In the genomic region with DNA sequence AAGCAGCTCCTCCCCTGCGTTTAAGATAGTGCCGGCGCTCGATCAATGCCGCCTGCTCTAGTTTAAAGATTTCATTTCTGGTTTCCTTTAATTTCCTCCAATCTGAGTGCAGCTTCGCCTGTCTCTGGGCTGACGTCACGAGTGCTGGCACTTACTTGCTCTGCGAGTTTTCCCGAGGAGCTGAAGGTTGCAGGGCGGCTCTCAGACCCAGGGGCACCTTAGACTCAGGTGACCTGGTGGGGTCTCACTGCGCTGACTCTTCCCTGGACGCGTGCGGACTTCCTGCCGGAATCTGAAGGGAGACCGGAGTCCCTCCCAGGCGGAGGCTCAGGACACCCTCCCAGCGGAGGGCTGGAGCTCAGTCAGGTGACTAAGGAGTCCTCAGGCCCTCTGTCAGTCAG, we compare ENCODE assay signal across 8 mouse cellular contexts. TPM values are rescaled to one million over a fixed set of nuclear protein-coding genes. Genes with fewer than 3 reads are reported as not detected.
DNase-seq lines count a peak whose midpoint lies in the region; ATAC-seq and TF ChIP-seq lines count a peak whose summit lies in the region.

No protein-coding gene starts in this region.

- H3K4me1 ChIP-seq in bone marrow macrophage, adult 2 months (ENCODE audit: control insufficient read depth, insufficient read depth, low read length) = peaks cover 41% of the 10 kb centered on the region
- peaks cover 7% of the 10 kb centered on the region for H3K4me1 ChIP-seq in heart, embryonic 13.5 days
- H3K4me1 ChIP-seq in kidney, postnatal 0 days (replicated peaks; ENCODE audit: insufficient read depth, low read length) = no peaks in the 10 kb centered on the region
- H3K4me1 ChIP-seq in liver, embryonic 13.5 days (replicated peaks) = peaks cover 30% of the 10 kb centered on the region
- H3K4me1 ChIP-seq in stomach, embryonic 15.5 days = no peaks in the 10 kb centered on the region

- H3K27me3 ChIP-seq in heart, embryonic 13.5 days (replicated peaks) = no peaks in the 10 kb centered on the region
- no peaks in the 10 kb centered on the region for H3K27me3 ChIP-seq in kidney, postnatal 0 days (ENCODE audit: insufficient read depth, low read length)
- H3K27me3 ChIP-seq in liver, embryonic 13.5 days = no peaks in the 10 kb centered on the region
- H3K27me3 ChIP-seq in stomach, embryonic 15.5 days (replicated peaks) = no peaks in the 10 kb centered on the region

- no peak for TF ChIP-seq CTCF in bone marrow macrophage, adult 2 months (IDR thresholded peaks at IDR 0.05; ENCODE audit: low read depth, low read length)
- TF ChIP-seq CTCF in kidney, postnatal 0 days (IDR thresholded peaks at IDR 0.05; ENCODE audit: low read depth) = no peak

- peak; percentile 83 for DNase-seq in 416B (ENCODE audit: low read depth)
- DNase-seq in kidney, postnatal 0 days (ENCODE audit: low spot score) = peak; percentile 85
- peak; percentile 51 for DNase-seq in liver, embryonic 13.5 days
- DNase-seq in natural killer cell, adult 2 months (ENCODE audit: low spot score in 2 of 2) = peak; percentile 47 to 63

- peak overlapping the region; percentile 84 for H3K9ac ChIP-seq in heart, embryonic 13.5 days
- H3K9ac ChIP-seq in kidney, postnatal 0 days (ENCODE audit: low read depth, low read length) = peak overlapping the region; percentile 19; the same call in 1 of the 2 replicates
- peak overlapping the region; percentile 69 for H3K9ac ChIP-seq in liver, embryonic 13.5 days
- H3K9ac ChIP-seq in stomach, embryonic 15.5 days = 0 out of 2 replicates have a peak overlapping the region, but pooled peaks have one; percentile 9

- WGBS in heart, embryonic 13.5 days = under 1% methylated on average over 19 of the region's 19 CpGs
- under 1% methylated on average over 19 of the region's 19 CpGs for WGBS in kidney, postnatal 0 days
- under 1% methylated on average over 19 of the region's 19 CpGs for WGBS in liver, embryonic 13.5 days (ENCODE audit: insufficient replicate concordance)
- under 1% methylated on average over 19 of the region's 19 CpGs for WGBS in stomach, embryonic 15.5 days

- peak overlapping the region; percentile 95 for H3K4me3 ChIP-seq in bone marrow macrophage, adult 2 months (ENCODE audit: insufficient read depth, low read length)
- H3K4me3 ChIP-seq in heart, embryonic 13.5 days = peak overlapping the region; percentile 61
- H3K4me3 ChIP-seq in kidney, postnatal 0 days (replicated peaks; ENCODE audit: low read depth, low read length) = peak overlapping the region; percentile 39
- H3K4me3 ChIP-seq in liver, embryonic 13.5 days (replicated peaks) = peak overlapping the region; percentile 63
- H3K4me3 ChIP-seq in stomach, embryonic 15.5 days (replicated peaks) = peak overlapping the region; percentile 59

- no peaks in the 10 kb centered on the region for H3K9me3 ChIP-seq in heart, embryonic 13.5 days
- no peaks in the 10 kb centered on the region for H3K9me3 ChIP-seq in kidney, postnatal 0 days (replicated peaks; ENCODE audit: low read length)
- no peaks in the 10 kb centered on the region for H3K9me3 ChIP-seq in liver, embryonic 13.5 days (replicated peaks)
- H3K9me3 ChIP-seq in stomach, embryonic 15.5 days = no peaks in the 10 kb centered on the region

- peaks cover 10% of the 10 kb centered on the region for H3K36me3 ChIP-seq in heart, embryonic 13.5 days
- no peaks in the 10 kb centered on the region for H3K36me3 ChIP-seq in kidney, postnatal 0 days (ENCODE audit: insufficient read depth, low read length)
- H3K36me3 ChIP-seq in liver, embryonic 13.5 days = peaks cover 2% of the 10 kb centered on the region; the same call in 1 of the 2 replicates
- H3K36me3 ChIP-seq in stomach, embryonic 15.5 days = no peaks in the 10 kb centered on the region

- H3K27ac ChIP-seq in bone marrow macrophage, adult 2 months (ENCODE audit: insufficient read depth, low read depth, low read length) = peak overlapping the region; percentile 97
- peak overlapping the region; percentile 82 for H3K27ac ChIP-seq in heart, embryonic 13.5 days (replicated peaks)
- H3K27ac ChIP-seq in kidney, postnatal 0 days = peak overlapping the region; percentile 54; the same call in 1 of the 2 replicates
- H3K27ac ChIP-seq in liver, embryonic 13.5 days = peak overlapping the region; percentile 79
- H3K27ac ChIP-seq in stomach, embryonic 15.5 days = peak overlapping the region; percentile 79

- ATAC-seq in erythroblast, adult 5-6 weeks (replicated peaks; ENCODE audit: low FRiP score, poor library complexity, severe bottlenecking) = peak; percentile 69
- ATAC-seq in heart, embryonic 13.5 days (ENCODE audit: extremely low read depth, insufficient number of reproducible peaks, low FRiP score, low TSS enrichment) = peak; percentile 77
- ATAC-seq in kidney, postnatal 0 days (replicated peaks; ENCODE audit: low FRiP score, low read depth) = peak; percentile 93
- ATAC-seq in liver, embryonic 13.5 days (ENCODE audit: low read depth) = peak; percentile 81
- ATAC-seq in stomach, embryonic 15.5 days (ENCODE audit: insufficient read depth, low FRiP score, low read depth) = peak; percentile 87

- TF ChIP-seq POLR2A in bone marrow macrophage, adult 2 months (IDR thresholded peaks at IDR 0.05; ENCODE audit: borderline replicate concordance, low read depth, low read length) = no peak

- peak overlapping the region; percentile 70 for H3K4me2 ChIP-seq in heart, embryonic 13.5 days
- peak overlapping the region; percentile 58 for H3K4me2 ChIP-seq in kidney, postnatal 0 days (ENCODE audit: low read length)
- peak overlapping the region; percentile 73 for H3K4me2 ChIP-seq in liver, embryonic 13.5 days
- H3K4me2 ChIP-seq in stomach, embryonic 15.5 days = peak overlapping the region; percentile 75

RNA-seq across cellular contexts. Expression of gene Tmem144, which starts 10.0 kb away (rescaled TPM):
- polyA plus RNA-seq in bone marrow macrophage, adult 2 months (2012; ENCODE audit: insufficient read depth, insufficient read length, missing spikeins) = 7.0 and 7.3 TPM in 2 replicates
- 3.5 TPM in 1 of 2 replicates, not detected in the other for total RNA-seq in erythroblast, adult 5-6 weeks (2015; ENCODE audit: low replicate concordance)
- not detected in 2 replicates for total RNA-seq in erythroblast, adult 5-6 weeks (2017; ENCODE audit: low replicate concordance)
- 9.3 and 12.1 TPM in 2 replicates for polyA plus RNA-seq in heart, embryonic 13.5 days (2015; fragmentation: Nextera tagmentation; extraction: Ambion mirVana)
- 9.1 and 10.5 TPM in 2 replicates for polyA plus RNA-seq in kidney, postnatal 0 days (2015; fragmentation: Nextera tagmentation; extraction: Ambion mirVana)
- polyA plus RNA-seq in liver, embryonic 13.5 days (2015; fragmentation: Nextera tagmentation; extraction: Ambion mirVana) = 1.9 and 2.7 TPM in 2 replicates
- 3.6 and 4.4 TPM in 2 replicates for polyA plus RNA-seq in stomach, embryonic 15.5 days (2015; fragmentation: Nextera tagmentation; extraction: Ambion mirVana)

RNA-seq across cellular contexts. Expression of gene Fam198b, which starts 41.7 kb away (rescaled TPM):
- 5.2 and 6.0 TPM in 2 replicates for polyA plus RNA-seq in bone marrow macrophage, adult 2 months (2012; ENCODE audit: insufficient read depth, insufficient read length, missing spikeins)
- total RNA-seq in erythroblast, adult 5-6 weeks (2015; ENCODE audit: low replicate concordance) = 0.38 TPM in 1 of 2 replicates, not detected in the other
- total RNA-seq in erythroblast, adult 5-6 weeks (2017; ENCODE audit: low replicate concordance) = not detected in 2 replicates
- polyA plus RNA-seq in heart, embryonic 13.5 days (2015; fragmentation: Nextera tagmentation; extraction: Ambion mirVana) = 43.8 and 54.8 TPM in 2 replicates
- polyA plus RNA-seq in kidney, postnatal 0 days (2015; fragmentation: Nextera tagmentation; extraction: Ambion mirVana) = 7.4 and 8.8 TPM in 2 replicates
- 2.0 and 3.0 TPM in 2 replicates for polyA plus RNA-seq in liver, embryonic 13.5 days (2015; fragmentation: Nextera tagmentation; extraction: Ambion mirVana)
- polyA plus RNA-seq in stomach, embryonic 15.5 days (2015; fragmentation: Nextera tagmentation; extraction: Ambion mirVana) = 13.3 and 17.0 TPM in 2 replicates

Comparison
In these comparisons a context has a peak if more than half of its experiments do, and no peak if none do; other contexts are left out.
1. Peak in every context shown above with its lines: DNase-seq, ATAC-seq, H3K4me3 ChIP-seq and H3K27ac ChIP-seq.
2. H3K4me3 ChIP-seq: peak in every context shown above with its lines; median percentile 95 in bone marrow macrophage, adult 2 months; 63 in liver, embryonic 13.5 days; 61 in heart, embryonic 13.5 days; 59 in stomach, embryonic 15.5 days; 39 in kidney, postnatal 0 days.
3. H3K9ac ChIP-seq: peak in every context shown above with its lines; median percentile 84 in heart, embryonic 13.5 days; 69 in liver, embryonic 13.5 days; 19 in kidney, postnatal 0 days; 9 in stomach, embryonic 15.5 days.